Mouse (Mus musculus): ENCODE results near the gene Safb2.

GRCm38 (mm10) chr17:56615792-56616191, 31.4 kb upstream of the Safb2 start:
- TF ChIP-seq CTCF (conservative IDR thresholded peaks at IDR 0.05; ENCODE audit: insufficient read depth, insufficient read length, low read depth, low read length) = no peak
- no peak for TF ChIP-seq POLR2A (IDR thresholded peaks at IDR 0.05; ENCODE audit: low read depth, low read length)

All from kidney, adult 2 months (tissue).